Mouse (Mus musculus) lung, postnatal 10 days (tissue): Measurements from ENCODE around the gene Duoxa2.

Experiments used
- DNase-seq: peaks from one replicate; pipeline ENCODE4 v3.0.0; 2021

The Duoxa2 gene

DNA sequence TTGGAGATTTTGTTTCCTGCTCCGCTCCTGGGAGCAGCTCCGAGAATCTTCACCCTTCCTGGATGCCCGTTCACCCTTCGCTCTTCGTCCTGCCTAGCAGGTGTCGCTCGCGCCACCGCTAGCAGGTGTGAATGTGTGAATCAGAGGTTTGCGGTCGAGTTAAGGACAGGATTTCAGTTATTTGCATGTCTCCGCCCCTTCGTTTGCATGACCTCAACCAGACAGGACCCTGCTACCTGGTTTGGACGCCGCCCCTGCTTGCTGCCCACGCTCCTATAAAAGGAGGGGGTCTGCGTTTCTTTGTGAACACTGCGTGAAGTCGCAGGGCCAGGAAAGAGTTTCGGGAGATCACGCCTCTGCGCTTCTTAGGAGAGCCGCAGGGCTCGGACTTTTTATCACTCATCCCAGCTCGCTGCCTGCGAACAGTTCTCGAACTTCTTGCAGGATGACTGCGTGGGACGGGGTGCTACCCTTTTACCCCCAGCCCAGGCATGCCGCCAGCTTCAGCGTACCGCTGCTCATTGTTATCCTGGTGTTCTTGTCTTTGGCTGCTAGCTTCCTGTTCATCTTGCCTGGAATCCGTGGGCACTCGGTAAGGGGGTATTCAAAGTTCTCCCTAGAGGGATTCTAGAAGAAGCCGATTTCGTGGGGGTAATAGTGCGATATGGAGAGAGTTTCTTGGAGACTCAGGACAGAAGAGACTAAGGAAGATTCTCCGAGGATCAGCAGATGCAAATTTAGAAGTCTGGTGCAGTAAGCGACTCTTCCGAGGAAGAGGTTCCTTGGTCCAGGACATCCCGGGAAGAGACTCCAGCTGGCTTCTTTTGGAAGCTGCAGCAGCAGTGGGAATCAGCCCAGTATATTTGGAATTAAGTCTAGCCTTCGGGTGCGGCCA lies at the start of gene Duoxa2:
Duoxa2 (plus strand) TSS at position 305 of the 895 bp plus-strand sequence.
- peak; percentile 22 for DNase-seq

DNA sequence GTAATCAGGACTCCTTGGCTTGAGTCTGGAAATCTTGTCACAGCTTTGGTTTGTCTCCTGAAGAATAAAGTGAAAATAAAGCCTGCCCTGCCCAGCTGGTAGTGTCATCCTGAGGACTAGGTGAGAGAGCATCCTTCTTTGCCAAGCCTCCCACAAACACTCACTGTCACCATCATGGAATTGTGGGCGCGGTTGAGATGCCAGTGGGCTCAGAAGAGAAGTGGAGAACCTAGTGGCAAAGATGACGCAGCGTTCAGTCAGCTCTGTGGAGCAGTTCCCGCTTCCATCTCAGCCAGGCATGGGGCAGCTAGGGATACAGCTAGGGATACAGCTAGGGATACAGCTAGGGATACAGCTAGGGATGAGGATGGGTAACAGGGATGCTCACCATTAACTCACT lies 42.7 kb upstream of the Duoxa2 start:
- peak; percentile 6 for DNase-seq

- DNase-seq: no peak
Measured at GRCm38 (mm10) chr2:122260729-122261128, 38.0 kb upstream of the Duoxa2 start.

- no peak for DNase-seq
Measured at GRCm38 (mm10) chr2:122264690-122265089, 34.0 kb upstream of the Duoxa2 start.

- DNase-seq: no peak
Measured at GRCm38 (mm10) chr2:122266407-122267193, 32.1 kb upstream of the Duoxa2 start.

DNA sequence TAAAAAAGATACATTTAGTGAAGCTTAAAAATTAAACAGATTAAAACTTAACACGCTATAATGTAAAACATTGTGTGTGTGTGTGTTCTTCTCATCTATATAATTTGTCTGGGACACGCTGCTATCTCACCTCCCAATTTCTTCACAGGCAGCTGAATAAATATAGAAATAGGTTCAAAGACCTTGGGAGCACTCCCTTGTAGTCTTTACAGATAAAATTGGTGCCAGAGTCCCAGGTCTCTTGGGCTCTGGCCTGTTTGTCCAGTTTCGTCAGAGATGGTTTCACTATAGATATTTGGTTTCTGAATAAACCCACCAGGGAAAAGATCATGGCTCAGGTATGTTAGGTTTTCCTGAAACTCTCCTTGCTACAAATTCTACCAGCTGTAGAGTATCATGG lies 19.9 kb upstream of the Duoxa2 start:
- no peak for DNase-seq

DNA sequence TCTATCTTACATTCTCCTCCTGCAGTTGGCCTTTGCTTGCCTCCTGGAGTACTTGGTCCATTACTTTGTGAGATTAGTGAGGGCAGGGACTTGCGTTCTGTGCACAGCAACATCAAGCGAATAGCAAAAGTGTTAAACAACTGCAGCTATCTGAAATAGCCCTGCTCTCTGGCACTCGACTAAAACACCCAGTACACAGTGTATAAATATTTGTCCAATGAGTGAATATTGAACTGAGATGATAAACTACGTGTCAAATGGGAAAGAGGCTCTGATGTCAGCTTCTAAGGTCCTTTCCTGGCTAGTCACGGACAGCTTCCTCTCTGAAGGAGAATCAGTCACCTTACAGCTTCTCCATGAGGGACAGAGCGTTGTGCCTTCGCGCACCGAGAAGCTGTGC lies 14.6 kb upstream of the Duoxa2 start:
- DNase-seq: no peak

DNA sequence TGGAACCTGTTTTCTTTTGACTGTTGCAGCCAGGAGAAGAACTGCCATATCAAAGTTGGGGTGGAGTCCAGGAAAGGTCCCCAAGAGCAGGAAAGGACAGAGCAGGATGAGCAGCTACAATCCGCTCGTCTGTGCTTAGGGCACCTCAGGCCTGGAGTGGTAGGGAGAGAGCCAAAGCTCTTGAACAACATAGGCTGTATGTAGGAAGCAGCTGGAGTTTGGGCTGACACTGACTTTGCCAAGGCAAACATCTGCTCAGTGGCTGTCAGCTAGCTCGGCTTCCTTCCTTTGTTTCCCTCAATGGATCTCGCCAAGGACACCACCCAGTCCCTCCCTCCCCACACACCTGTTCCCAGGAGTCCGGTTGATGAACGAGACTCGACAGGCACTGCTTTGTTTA lies 12.6 kb upstream of the Duoxa2 start:
- no peak for DNase-seq

- no peak for DNase-seq
Measured at GRCm38 (mm10) chr2:122294916-122295315, 3.8 kb upstream of the Duoxa2 start.

DNA sequence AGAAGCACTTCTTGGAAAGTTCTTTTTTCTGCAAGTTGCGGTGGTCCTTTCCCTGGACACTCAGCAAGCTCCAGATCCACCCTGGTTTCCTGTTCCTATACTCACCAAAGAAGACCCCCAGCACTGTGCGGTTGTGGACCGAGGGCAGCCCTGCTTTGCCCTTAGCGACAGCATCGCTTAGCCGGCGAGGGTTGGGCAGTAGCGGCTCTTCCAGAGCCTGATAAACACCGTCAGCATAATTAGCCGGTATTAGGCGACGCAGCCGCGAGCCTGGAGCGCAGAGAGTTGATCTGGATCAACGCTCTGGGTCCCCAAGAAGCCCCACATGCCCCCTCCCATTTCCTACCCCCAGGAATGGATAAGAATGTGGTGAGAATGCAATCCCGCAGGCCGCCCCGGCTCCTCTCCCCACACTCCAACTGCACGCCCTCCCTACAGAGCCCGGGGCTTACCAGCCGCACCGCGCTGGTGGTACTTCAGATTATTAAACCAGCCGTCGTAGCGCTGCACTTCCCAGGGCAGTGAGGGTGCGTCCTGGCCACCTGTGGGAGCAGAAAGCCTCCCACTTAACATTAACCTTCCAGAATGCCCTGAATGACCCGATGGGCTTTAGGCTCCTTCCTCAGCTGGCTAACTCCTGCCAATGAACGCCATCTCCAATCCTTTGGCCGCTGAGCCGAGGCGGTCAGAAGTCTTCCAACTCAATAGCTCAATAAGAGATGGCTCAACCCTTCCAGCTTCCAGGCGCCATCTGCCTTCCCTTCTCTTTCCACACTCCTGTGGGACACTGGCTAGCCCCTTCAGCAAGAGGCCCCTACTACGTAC lies 1.2 kb upstream of the Duoxa2 start:
- DNase-seq: no peak

DNA sequence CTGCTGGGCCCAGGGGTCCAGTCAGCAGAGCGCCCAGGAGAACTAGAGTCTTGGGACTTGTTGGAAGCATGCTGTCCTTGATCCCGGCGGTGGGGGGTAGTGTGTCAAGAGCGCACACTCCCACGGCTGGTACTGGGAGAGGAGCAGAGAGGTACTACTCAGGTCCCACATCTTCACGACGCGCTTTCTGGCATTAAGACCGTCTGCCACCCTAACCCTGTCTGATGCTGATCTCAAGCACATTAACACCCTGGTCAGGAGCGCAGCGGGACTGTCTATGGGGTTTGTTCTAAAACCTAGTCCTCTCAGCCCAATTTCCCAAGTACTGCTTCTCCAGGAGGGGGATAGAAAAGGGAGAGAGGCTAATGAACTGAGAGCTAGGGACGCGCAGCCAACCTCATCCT lies 602 bp upstream of the Duoxa2 start, which contains the start of gene Duox2:
Duox2 (minus strand) TSS at position 354 of the 404 bp plus-strand sequence.
- no peak for DNase-seq

- no peak for DNase-seq
Measured at GRCm38 (mm10) chr2:122299911-122300655, 1.4 kb downstream of the Duoxa2 start.

- DNase-seq: no peak
Measured at GRCm38 (mm10) chr2:122300656-122301020, 1.9 kb downstream of the Duoxa2 start.

GRCm38 (mm10) chr2:122301081-122301920 lies 2.6 kb downstream of the Duoxa2 start:
- peak; percentile 21 for DNase-seq

- DNase-seq: no peak
Measured at GRCm38 (mm10) chr2:122301921-122302573, 3.3 kb downstream of the Duoxa2 start.

- DNase-seq: peak; percentile 69
Measured at GRCm38 (mm10) chr2:122302574-122303241, 4.0 kb downstream of the Duoxa2 start.

DNA sequence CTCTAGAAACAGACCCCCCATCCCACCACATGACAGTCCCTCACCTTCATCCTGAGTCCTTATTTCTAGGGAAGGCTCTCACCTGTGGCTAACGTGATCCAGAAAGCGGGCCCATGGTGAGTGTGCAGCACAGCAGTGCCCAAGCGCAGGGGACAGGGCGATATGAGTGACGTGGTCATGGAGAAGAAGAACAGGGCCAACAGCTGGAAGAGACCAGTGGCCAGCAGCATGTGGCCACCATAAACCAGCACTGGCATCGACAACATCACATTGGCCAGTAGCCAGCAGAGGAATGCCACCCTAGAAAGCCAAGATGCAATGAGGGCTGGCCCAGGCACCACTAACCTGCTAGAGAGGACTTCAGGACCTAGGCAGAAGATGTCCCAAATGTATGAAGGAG lies 5.8 kb downstream of the Duoxa2 start:
- DNase-seq: no peak

DNA sequence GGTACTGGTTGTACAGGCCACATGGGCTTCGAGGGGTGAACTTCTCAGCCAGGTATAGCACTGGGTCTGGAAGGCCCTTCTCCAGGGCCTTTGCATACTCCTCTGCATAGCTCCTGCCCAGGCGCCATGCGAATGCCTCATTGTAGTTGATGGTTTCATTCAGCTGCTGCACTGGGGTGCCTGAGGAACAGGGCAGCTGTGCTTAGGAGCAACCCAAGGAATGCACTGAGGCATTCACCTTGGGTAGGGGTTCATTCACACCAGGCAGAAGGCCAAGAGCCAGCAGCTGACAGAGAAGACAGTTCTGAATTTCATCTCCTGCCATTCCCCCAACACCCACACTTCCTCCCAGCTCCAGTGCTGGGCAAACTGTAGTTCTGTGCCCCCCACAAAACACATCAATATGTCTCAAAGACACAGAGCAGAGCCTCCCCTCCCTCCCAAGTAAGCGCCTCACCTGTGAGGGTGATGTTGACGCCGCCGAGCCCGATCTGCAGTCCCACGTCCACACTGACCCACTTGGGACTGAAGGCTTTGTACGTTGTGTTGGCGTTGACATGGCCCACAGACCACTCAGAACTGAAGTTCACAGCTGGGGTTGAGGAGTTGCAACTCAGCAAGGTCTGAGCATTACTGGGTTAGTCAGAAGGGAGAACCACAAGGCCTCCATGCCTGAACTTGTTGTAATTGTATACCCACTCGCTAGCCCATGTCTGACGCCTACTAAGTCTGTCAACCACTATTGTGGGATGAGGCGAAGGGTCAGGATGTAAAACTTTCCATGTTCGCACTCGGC lies 6.6 kb downstream of the Duoxa2 start:
- no peak for DNase-seq

GRCm38 (mm10) chr2:122306184-122306583 lies 7.5 kb downstream of the Duoxa2 start:
- DNase-seq: peak; percentile 22
